Mouse (Mus musculus) forebrain, postnatal 0 days (tissue): Measurements from ENCODE around the gene Vsir. TPM values are rescaled to one million over a fixed set of nuclear protein-coding genes. Genes with fewer than 3 reads are reported as not detected.

Source experiments
- ATAC-seq: fragments of 200-750 bp; cut with Nextera tagmentation; 2 replicates; pipeline ENCODE4 v1.8.0; 2017; ENCODE audit warnings: mild to moderate bottlenecking, moderate library complexity
- DNase-seq: peaks from one replicate; pipeline ENCODE4 v3.0.0-alpha.2; 2015
- H3K27ac ChIP-seq: fragments of 300-500 bp; sonication (generic); 2 replicates; pipeline ENCODE4 v1.5.1; 2014; ENCODE audit warnings: low read depth, mild to moderate bottlenecking, antibody characterized with exemption, low read length, moderate library complexity, mixed read lengths
- H3K27me3 ChIP-seq: fragments of 300-500 bp; sonication (generic); 2 replicates; pipeline ENCODE4 v1.6.1; 2014; ENCODE audit warnings: mild to moderate bottlenecking, low read length, mixed read lengths; ENCODE audit not compliant: insufficient read depth
- H3K36me3 ChIP-seq: fragments of 300-500 bp; sonication (generic); 2 replicates; pipeline ENCODE4 v1.6.1; 2014; ENCODE audit warnings: mild to moderate bottlenecking, moderate library complexity; ENCODE audit not compliant: insufficient read depth
- H3K4me1 ChIP-seq: fragments of 300-500 bp; sonication (generic); 2 replicates; pipeline ENCODE4 v1.6.1; 2014; ENCODE audit warnings: antibody characterized with exemption; ENCODE audit not compliant: insufficient read depth
- H3K4me2 ChIP-seq: fragments of 300-500 bp; sonication (generic); 2 replicates; pipeline ENCODE4 v1.6.1; 2014; ENCODE audit warnings: low read depth, mild to moderate bottlenecking, moderate library complexity
- H3K4me3 ChIP-seq: fragments of 300-500 bp; sonication (generic); 2 replicates; pipeline ENCODE4 v1.5.1; 2014; ENCODE audit warnings: low read depth, low read length, mixed read lengths
- H3K9ac ChIP-seq: fragments of 300-500 bp; sonication (generic); 2 replicates; pipeline ENCODE4 v1.6.1; 2014; ENCODE audit warnings: mild to moderate bottlenecking
- H3K9me3 ChIP-seq: fragments of 300-500 bp; sonication (generic); 2 replicates; pipeline ENCODE4 v1.6.1; 2016; ENCODE audit warnings: low read length
- CTCF ChIP-seq: sonication (generic); IDR thresholded peaks from 2 replicates; pipeline ENCODE4 v1.5.1; 2016; ENCODE audit warnings: antibody characterized with exemption, control low read depth, low read depth
- WGBS: fragments of 180-500 bp; shearing (Covaris S2); extraction: QIAGEN DNeasy Blood & Tissue Kit; methylation state at CpG from one replicate; pipeline ENCODE4 v1.1.7; 2014; 5-methylcytosine and 5-hydroxymethylcytosine counted together
- polyA plus RNA-seq: library from polyadenylated mRNA; unstranded; fragments of >200 nt; fragmentation: Nextera tagmentation; extraction: Ambion mirVana; gene quantifications from 2 replicates; pipeline ENCODE4 v1.2.1, GENCODE M21; 2015
- total RNA-seq: library from RNA; depleted of rRNA; stranded (reverse); fragments of >200 nt; gene quantifications from 2 replicates; pipeline ENCODE4 v1.2.3, GENCODE M21; 2014

Vsir gene
- total and polyA plus RNA-seq, 2 experiments from 2014 or later = 2.5 to 6.8 TPM

DNA sequence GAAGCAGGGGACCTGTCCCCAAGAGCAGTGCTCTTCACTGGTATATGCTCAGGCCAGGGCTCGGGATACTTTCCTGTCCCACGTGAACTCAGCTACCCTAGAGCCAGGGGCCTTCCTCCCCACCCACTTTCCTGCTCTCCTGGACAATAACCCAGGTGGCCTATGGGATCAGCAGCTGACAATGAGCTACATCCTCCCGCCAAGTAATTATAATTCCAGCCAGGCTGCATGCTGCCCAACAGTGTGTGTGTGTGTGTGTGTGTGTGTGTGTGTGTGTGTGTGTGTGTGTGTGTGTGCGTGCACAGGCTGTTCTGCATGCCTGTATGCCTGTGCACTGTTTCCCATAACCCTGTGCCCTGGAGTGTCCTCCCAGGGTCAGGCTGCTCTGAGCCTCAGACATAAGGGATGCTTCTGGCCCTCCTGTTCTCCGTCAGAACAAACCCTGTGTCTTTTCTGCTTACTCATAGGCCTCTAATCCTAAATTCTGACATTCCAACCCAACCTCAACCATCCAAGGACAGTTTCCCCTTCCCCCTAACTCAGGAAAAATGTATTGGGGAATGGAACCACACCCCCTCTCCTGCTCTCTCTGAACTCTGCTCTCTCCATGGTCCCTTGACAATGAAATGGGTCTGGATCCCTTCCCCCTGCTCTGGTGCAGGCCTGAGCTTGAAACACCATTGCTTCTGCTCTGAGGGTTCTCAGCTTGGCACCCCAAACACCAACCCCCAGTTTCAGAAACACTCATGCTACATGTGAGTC lies 6.8 kb downstream of the Vsir start:
- Histone ChIP-seq H3K4me3 (no peak overlapping the region), H3K36me3 (no peaks in the 10 kb centered on the region), H3K27me3 (no peaks in the 10 kb centered on the region), H3K4me2 (no peak overlapping the region), H3K9me3 (no peaks in the 10 kb centered on the region), H3K9ac (no peak overlapping the region), H3K27ac (no peak overlapping the region), H3K4me1 (no peaks in the 10 kb centered on the region)
- WGBS = 52% methylated on average over 5 of the region's 5 CpGs
- ATAC-seq = no peak
- no peak for TF ChIP-seq CTCF
- DNase-seq = no peak

DNA sequence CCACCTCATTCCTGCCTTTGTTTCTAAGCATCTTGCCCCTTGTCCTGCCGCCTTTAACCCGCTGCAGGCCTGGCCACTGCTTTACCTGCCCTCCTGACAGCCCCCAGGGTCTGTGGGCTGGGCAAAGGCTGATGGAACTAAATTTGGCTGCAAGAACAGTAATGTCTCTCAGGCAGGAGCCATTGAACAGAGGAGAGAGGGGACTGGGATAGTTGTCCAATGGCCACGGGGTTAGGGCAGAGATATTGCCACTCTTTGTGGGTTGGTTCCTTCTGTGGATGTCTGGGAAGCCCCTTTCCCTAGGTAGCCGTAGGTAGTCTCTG lies 7.3 kb downstream of the Vsir start:
- H3K9me3 ChIP-seq = no peaks in the 10 kb centered on the region
- H3K36me3 ChIP-seq = no peaks in the 10 kb centered on the region
- no peak overlapping the region for H3K27ac ChIP-seq
- no peak overlapping the region for H3K4me3 ChIP-seq
- no peak for DNase-seq
- H3K27me3 ChIP-seq = no peaks in the 10 kb centered on the region
- no peaks in the 10 kb centered on the region for H3K4me1 ChIP-seq
- ATAC-seq = no peak
- no peak overlapping the region for H3K4me2 ChIP-seq
- H3K9ac ChIP-seq = no peak overlapping the region
- 93% methylated on average over 4 of the region's 4 CpGs for WGBS
- no peak for TF ChIP-seq CTCF

- no peak overlapping the region for H3K27ac ChIP-seq
- no peak overlapping the region for H3K9ac ChIP-seq
- ATAC-seq (no peak), DNase-seq (no peak)
- no peaks in the 10 kb centered on the region for H3K9me3 ChIP-seq
- no peak overlapping the region for H3K4me2 ChIP-seq
- no peaks in the 10 kb centered on the region for H3K36me3 ChIP-seq
- WGBS = 74% methylated on average over 11 of the region's 11 CpGs
- H3K4me1 ChIP-seq = no peaks in the 10 kb centered on the region
- no peaks in the 10 kb centered on the region for H3K27me3 ChIP-seq
- TF ChIP-seq CTCF = no peak
- H3K4me3 ChIP-seq = no peak overlapping the region
Observed at GRCm38 (mm10) chr10:60354881-60355677, 8.4 kb downstream of the Vsir start.

GRCm38 (mm10) chr10:60357441-60357840 lies 10.8 kb downstream of the Vsir start:
- H3K4me1 ChIP-seq = no peaks in the 10 kb centered on the region
- DNase-seq (no peak), ATAC-seq (no peak)
- no peak overlapping the region for H3K9ac ChIP-seq
- TF ChIP-seq CTCF = no peak
- no peak overlapping the region for H3K4me2 ChIP-seq
- no peak overlapping the region for H3K4me3 ChIP-seq
- H3K27me3 ChIP-seq = no peaks in the 10 kb centered on the region
- H3K27ac ChIP-seq = no peak overlapping the region
- H3K9me3 ChIP-seq = no peaks in the 10 kb centered on the region
- no peaks in the 10 kb centered on the region for H3K36me3 ChIP-seq
- WGBS = 86% methylated on average over 4 of the region's 4 CpGs

DNA sequence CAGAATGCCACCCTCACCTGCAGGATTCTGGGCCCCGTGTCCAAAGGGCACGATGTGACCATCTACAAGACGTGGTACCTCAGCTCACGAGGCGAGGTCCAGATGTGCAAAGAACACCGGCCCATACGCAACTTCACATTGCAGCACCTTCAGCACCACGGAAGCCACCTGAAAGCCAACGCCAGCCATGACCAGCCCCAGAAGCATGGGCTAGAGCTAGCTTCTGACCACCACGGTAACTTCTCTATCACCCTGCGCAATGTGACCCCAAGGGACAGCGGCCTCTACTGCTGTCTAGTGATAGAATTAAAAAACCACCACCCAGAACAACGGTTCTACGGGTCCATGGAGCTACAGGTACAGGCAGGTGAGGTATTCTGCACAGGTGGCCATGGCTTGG lies 11.2 kb downstream of the Vsir start:
- Histone ChIP-seq H3K27me3 (no peaks in the 10 kb centered on the region), H3K4me2 (no peak overlapping the region), H3K9ac (no peak overlapping the region), H3K4me1 (no peaks in the 10 kb centered on the region), H3K9me3 (no peaks in the 10 kb centered on the region), H3K4me3 (no peak overlapping the region), H3K27ac (no peak overlapping the region), H3K36me3 (no peaks in the 10 kb centered on the region)
- no peak for ATAC-seq
- TF ChIP-seq CTCF = no peak
- DNase-seq = no peak
- 95% methylated on average over 14 of the region's 14 CpGs for WGBS

DNA sequence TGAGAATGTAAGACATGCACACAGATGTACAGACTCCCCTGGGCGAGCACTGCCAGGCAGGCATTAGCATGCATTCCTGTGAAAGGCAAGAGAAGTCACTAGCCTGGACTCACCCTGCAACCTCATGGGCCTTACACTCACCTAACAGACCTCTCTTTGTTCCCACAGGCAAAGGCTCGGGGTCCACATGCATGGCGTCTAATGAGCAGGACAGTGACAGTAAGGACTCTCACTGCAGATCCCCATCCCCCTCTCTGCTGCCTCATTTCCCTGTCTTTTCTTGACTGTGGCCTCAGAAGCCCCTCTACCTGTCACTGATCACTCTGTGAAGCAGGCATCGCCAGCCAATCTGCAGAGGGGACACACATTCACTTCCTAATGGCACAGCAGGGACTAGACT lies 12.1 kb downstream of the Vsir start:
- Histone ChIP-seq H3K36me3 (no peaks in the 10 kb centered on the region), H3K9me3 (no peaks in the 10 kb centered on the region), H3K4me2 (no peak overlapping the region), H3K4me3 (no peak overlapping the region), H3K4me1 (no peaks in the 10 kb centered on the region), H3K27ac (no peak overlapping the region), H3K9ac (no peak overlapping the region), H3K27me3 (no peaks in the 10 kb centered on the region)
- 33% methylated on average over 4 of the region's 4 CpGs for WGBS
- no peak for TF ChIP-seq CTCF
- DNase-seq (no peak), ATAC-seq (no peak)

GRCm38 (mm10) chr10:60361615-60362309 lies 15.1 kb downstream of the Vsir start:
- Histone ChIP-seq H3K27ac (no peak overlapping the region), H3K27me3 (no peaks in the 10 kb centered on the region), H3K4me1 (no peaks in the 10 kb centered on the region), H3K36me3 (no peaks in the 10 kb centered on the region), H3K9ac (no peak overlapping the region), H3K9me3 (no peaks in the 10 kb centered on the region), H3K4me3 (no peak overlapping the region), H3K4me2 (no peak overlapping the region)
- 53% methylated on average over 12 of the region's 12 CpGs for WGBS
- no peak for DNase-seq
- no peak for TF ChIP-seq CTCF
- ATAC-seq = peak; percentile 37
